Comparison of ENCODE assay signal across 8 mouse cellular contexts in the genomic region with DNA sequence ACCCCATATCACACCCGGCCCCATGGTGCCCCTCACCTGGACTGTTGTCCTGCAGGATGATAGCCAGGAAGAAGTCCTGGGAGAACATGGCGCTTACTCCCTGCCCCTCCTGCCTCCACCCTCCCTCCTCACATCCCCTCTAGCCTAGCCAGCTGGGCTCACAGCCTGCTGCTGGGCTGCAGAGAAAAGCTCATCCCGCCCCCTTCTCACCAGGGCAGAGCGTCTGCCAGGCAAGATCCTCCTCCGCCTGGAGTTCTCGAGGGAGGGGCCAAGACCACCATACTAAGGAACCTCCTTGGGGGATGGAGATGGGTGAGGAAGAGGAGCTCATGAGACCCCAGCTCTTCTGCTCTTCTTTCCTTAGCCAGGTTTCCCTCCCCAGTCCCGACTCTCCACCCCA. TPM values are rescaled to one million over a fixed set of nuclear protein-coding genes. Genes with fewer than 3 reads are reported as not detected.
DNase-seq lines count a peak whose midpoint lies in the region; ATAC-seq lines count a peak whose summit lies in the region.

No protein-coding gene starts in this region.

- H3K27me3 ChIP-seq in lung, embryonic 15.5 days = no peaks in the 10 kb centered on the region
- H3K27me3 ChIP-seq in forebrain, embryonic 14.5 days (replicated peaks; ENCODE audit: control insufficient read depth, insufficient read depth, low read length) = no peaks in the 10 kb centered on the region
- no peaks in the 10 kb centered on the region for H3K27me3 ChIP-seq in limb, embryonic 13.5 days
- H3K27me3 ChIP-seq in stomach, embryonic 16.5 days (ENCODE audit: control insufficient read depth, insufficient read depth, low read length) = no peaks in the 10 kb centered on the region

- H3K9ac ChIP-seq in lung, embryonic 15.5 days = no peak overlapping the region
- peak overlapping the region; percentile 43 for H3K9ac ChIP-seq in forebrain, embryonic 14.5 days (ENCODE audit: low read length)
- H3K9ac ChIP-seq in limb, embryonic 13.5 days = peak overlapping the region; percentile 31; the same call in 1 of the 2 replicates
- H3K9ac ChIP-seq in stomach, embryonic 16.5 days (ENCODE audit: low read length) = no peak overlapping the region

- DNase-seq in lung, postnatal 14 days = no peak
- peak; percentile 71 for DNase-seq in forebrain, embryonic 14.5 days (ENCODE audit: low spot score)
- no peak for DNase-seq in spleen, postnatal 14 days (ENCODE audit: low spot score in 2 of 2)
- no peak for DNase-seq in adrenal gland, postnatal 4 days (ENCODE audit: low spot score in 2 of 2)

- peaks cover 12% of the 10 kb centered on the region; the same call in 1 of the 2 replicates for H3K36me3 ChIP-seq in lung, embryonic 15.5 days
- peaks cover 56% of the 10 kb centered on the region for H3K36me3 ChIP-seq in forebrain, embryonic 14.5 days (ENCODE audit: control insufficient read depth, insufficient read depth, low read length)
- H3K36me3 ChIP-seq in limb, embryonic 13.5 days = peaks cover 61% of the 10 kb centered on the region
- 0 out of 2 replicates have a peak, but pooled peaks cover 5% of the 10 kb centered on the region for H3K36me3 ChIP-seq in stomach, embryonic 16.5 days (ENCODE audit: control insufficient read depth, insufficient read depth, low read length)

- 0 out of 2 replicates have a peak, but pooled peaks cover 8% of the 10 kb centered on the region for H3K4me1 ChIP-seq in lung, embryonic 15.5 days
- peaks cover 29% of the 10 kb centered on the region for H3K4me1 ChIP-seq in forebrain, embryonic 14.5 days (ENCODE audit: control insufficient read depth, insufficient read depth, low read length)
- peaks cover 26% of the 10 kb centered on the region for H3K4me1 ChIP-seq in limb, embryonic 13.5 days
- peaks cover 9% of the 10 kb centered on the region for H3K4me1 ChIP-seq in stomach, embryonic 16.5 days (ENCODE audit: control insufficient read depth, insufficient read depth, low read length)

- ATAC-seq in lung, embryonic 15.5 days (ENCODE audit: borderline replicate concordance, extremely low read depth, low FRiP score, low TSS enrichment) = peak; percentile 30; the same call in 1 of the 2 replicates
- ATAC-seq in forebrain, embryonic 14.5 days = peak; percentile 74
- ATAC-seq in limb, embryonic 13.5 days (ENCODE audit: low FRiP score, low read depth) = no peak
- peak; percentile 63 for ATAC-seq in stomach, embryonic 16.5 days (ENCODE audit: insufficient read depth, low FRiP score)
- ATAC-seq in erythroid progenitor cell, adult 5-6 weeks (replicated peaks; ENCODE audit: low FRiP score, poor library complexity, severe bottlenecking) = no peak

- WGBS in lung, embryonic 15.5 days = 33% methylated on average over 7 of the region's 7 CpGs
- WGBS in forebrain, embryonic 14.5 days = 6% methylated on average over 7 of the region's 7 CpGs
- 29% methylated on average over 7 of the region's 7 CpGs for WGBS in limb, embryonic 13.5 days
- WGBS in stomach, embryonic 16.5 days = 19% methylated on average over 7 of the region's 7 CpGs

- H3K4me3 ChIP-seq in lung, embryonic 15.5 days = no peak overlapping the region
- peak overlapping the region; percentile 14 for H3K4me3 ChIP-seq in forebrain, embryonic 14.5 days (ENCODE audit: low read depth, low read length)
- H3K4me3 ChIP-seq in limb, embryonic 13.5 days = no peak overlapping the region
- H3K4me3 ChIP-seq in stomach, embryonic 16.5 days (replicated peaks; ENCODE audit: low read length) = no peak overlapping the region

- no peaks in the 10 kb centered on the region for H3K9me3 ChIP-seq in lung, embryonic 15.5 days
- no peaks in the 10 kb centered on the region for H3K9me3 ChIP-seq in forebrain, embryonic 14.5 days (replicated peaks; ENCODE audit: control insufficient read depth, low read length)
- H3K9me3 ChIP-seq in limb, embryonic 13.5 days = no peaks in the 10 kb centered on the region
- no peaks in the 10 kb centered on the region for H3K9me3 ChIP-seq in stomach, embryonic 16.5 days (replicated peaks; ENCODE audit: control insufficient read depth, low read length)

- no peak overlapping the region for H3K27ac ChIP-seq in lung, embryonic 15.5 days
- H3K27ac ChIP-seq in forebrain, embryonic 14.5 days (ENCODE audit: low read depth, low read length) = peak overlapping the region; percentile 90
- no peak overlapping the region for H3K27ac ChIP-seq in limb, embryonic 13.5 days
- H3K27ac ChIP-seq in stomach, embryonic 16.5 days (ENCODE audit: low read length) = peak overlapping the region; percentile 6; the same call in 1 of the 2 replicates

- H3K4me2 ChIP-seq in lung, embryonic 15.5 days = no peak overlapping the region
- H3K4me2 ChIP-seq in forebrain, embryonic 14.5 days (ENCODE audit: low read length) = peak overlapping the region; percentile 46
- H3K4me2 ChIP-seq in limb, embryonic 13.5 days (replicated peaks) = no peak overlapping the region
- H3K4me2 ChIP-seq in stomach, embryonic 16.5 days (ENCODE audit: low read depth, low read length) = no peak overlapping the region

RNA-seq across cellular contexts. Expression of gene Apbb1, which starts 12.9 kb away (rescaled TPM):
- polyA plus RNA-seq in lung, embryonic 15.5 days (2015; fragmentation: Nextera tagmentation; extraction: Ambion mirVana) = 43.6 and 47.8 TPM in 2 replicates
- 188 and 228 TPM in 2 replicates for polyA plus RNA-seq in forebrain, embryonic 14.5 days (2014; fragmentation: Nextera tagmentation; extraction: Ambion mirVana)
- 51.1 and 58.3 TPM in 2 replicates for polyA plus RNA-seq in limb, embryonic 13.5 days (2015; fragmentation: Nextera tagmentation; extraction: Ambion mirVana)
- 36.2 and 38.7 TPM in 2 replicates for polyA plus RNA-seq in stomach, embryonic 16.5 days (2015; fragmentation: Nextera tagmentation; extraction: Ambion mirVana)
- total RNA-seq in adrenal gland, postnatal 4 days (2021) = 10 to 100 TPM; 36.8 to 42.3 TPM
- total RNA-seq in erythroid progenitor cell, adult 5-6 weeks (2015; ENCODE audit: low replicate concordance) = not detected in 2 replicates
- 7.3 TPM in 1 of 2 replicates, not detected in the other for total RNA-seq in erythroid progenitor cell, adult 5-6 weeks (2017; ENCODE audit: low replicate concordance)

RNA-seq across cellular contexts. Expression of gene Smpd1, which starts 14.4 kb away (rescaled TPM):
- 36.9 and 40.0 TPM in 2 replicates for polyA plus RNA-seq in lung, embryonic 15.5 days (2015; fragmentation: Nextera tagmentation; extraction: Ambion mirVana)
- polyA plus RNA-seq in forebrain, embryonic 14.5 days (2014; fragmentation: Nextera tagmentation; extraction: Ambion mirVana) = 79.9 and 88.5 TPM in 2 replicates
- polyA plus RNA-seq in limb, embryonic 13.5 days (2015; fragmentation: Nextera tagmentation; extraction: Ambion mirVana) = 40.1 and 40.8 TPM in 2 replicates
- 43.3 and 48.7 TPM in 2 replicates for polyA plus RNA-seq in stomach, embryonic 16.5 days (2015; fragmentation: Nextera tagmentation; extraction: Ambion mirVana)
- total RNA-seq in adrenal gland, postnatal 4 days (2021) = 10 to 100 TPM; 39.4 to 40.3 TPM
- total RNA-seq in erythroid progenitor cell, adult 5-6 weeks (2015; ENCODE audit: low replicate concordance) = 7.5 and 13.3 TPM in 2 replicates
- 9.5 and 13.1 TPM in 2 replicates for total RNA-seq in erythroid progenitor cell, adult 5-6 weeks (2017; ENCODE audit: low replicate concordance)

RNA-seq across cellular contexts. Expression of gene Hpx, which starts 31.4 kb away (rescaled TPM):
- 1.1 and 2.4 TPM in 2 replicates for polyA plus RNA-seq in lung, embryonic 15.5 days (2015; fragmentation: Nextera tagmentation; extraction: Ambion mirVana)
- polyA plus RNA-seq in forebrain, embryonic 14.5 days (2014; fragmentation: Nextera tagmentation; extraction: Ambion mirVana) = not detected in 2 replicates
- 0.37 and 1.00 TPM in 2 replicates for polyA plus RNA-seq in limb, embryonic 13.5 days (2015; fragmentation: Nextera tagmentation; extraction: Ambion mirVana)
- polyA plus RNA-seq in stomach, embryonic 16.5 days (2015; fragmentation: Nextera tagmentation; extraction: Ambion mirVana) = 10.8 and 15.1 TPM in 2 replicates
- total RNA-seq in adrenal gland, postnatal 4 days (2021) = 100 to 1,000 TPM in 1 of 2 experiments, 10 to 100 TPM in 1; 10.6 to 269 TPM
- not detected in 2 replicates for total RNA-seq in erythroid progenitor cell, adult 5-6 weeks (2015; ENCODE audit: low replicate concordance)
- not detected in 2 replicates for total RNA-seq in erythroid progenitor cell, adult 5-6 weeks (2017; ENCODE audit: low replicate concordance)

Comparison
In these comparisons a context has a peak if more than half of its experiments do, and no peak if none do; other contexts are left out.
1. ATAC-seq: peak in lung, embryonic 15.5 days (single experiment), forebrain, embryonic 14.5 days (single experiment) and stomach, embryonic 16.5 days (single experiment); none in limb, embryonic 13.5 days (single experiment) and erythroid progenitor cell, adult 5-6 weeks (single experiment).
2. H3K27ac ChIP-seq: peak in forebrain, embryonic 14.5 days (single experiment) and stomach, embryonic 16.5 days (single experiment); none in lung, embryonic 15.5 days (single experiment) and limb, embryonic 13.5 days (single experiment).
3. H3K9ac ChIP-seq: peak in forebrain, embryonic 14.5 days (single experiment) and limb, embryonic 13.5 days (single experiment); none in lung, embryonic 15.5 days (single experiment) and stomach, embryonic 16.5 days (single experiment).